Mouse (Mus musculus): ENCODE measurements around the gene Brwd1. TPM values are rescaled to one million over a fixed set of nuclear protein-coding genes. Genes with fewer than 3 reads are reported as not detected.

Gene Brwd1
- polyA plus RNA-seq (2014; fragmentation: Illumina TruSeq; extraction: RNeasy Lipid Tissue Mini Kit (QIAGEN cat#74804); ENCODE audit: low read depth, low replicate concordance): 56.0 TPM

GRCm38 (mm10) chr16:96082301-96083178 is at the start of gene Brwd1:
Brwd1 (minus strand) TSS chr16:96082526.

GRCm38 (mm10) chr16:96127657-96128344 is 45.5 kb upstream of the Brwd1 start, which contains the start of gene Hmgn1:
Hmgn1 (minus strand) TSS chr16:96127729.

DNA sequence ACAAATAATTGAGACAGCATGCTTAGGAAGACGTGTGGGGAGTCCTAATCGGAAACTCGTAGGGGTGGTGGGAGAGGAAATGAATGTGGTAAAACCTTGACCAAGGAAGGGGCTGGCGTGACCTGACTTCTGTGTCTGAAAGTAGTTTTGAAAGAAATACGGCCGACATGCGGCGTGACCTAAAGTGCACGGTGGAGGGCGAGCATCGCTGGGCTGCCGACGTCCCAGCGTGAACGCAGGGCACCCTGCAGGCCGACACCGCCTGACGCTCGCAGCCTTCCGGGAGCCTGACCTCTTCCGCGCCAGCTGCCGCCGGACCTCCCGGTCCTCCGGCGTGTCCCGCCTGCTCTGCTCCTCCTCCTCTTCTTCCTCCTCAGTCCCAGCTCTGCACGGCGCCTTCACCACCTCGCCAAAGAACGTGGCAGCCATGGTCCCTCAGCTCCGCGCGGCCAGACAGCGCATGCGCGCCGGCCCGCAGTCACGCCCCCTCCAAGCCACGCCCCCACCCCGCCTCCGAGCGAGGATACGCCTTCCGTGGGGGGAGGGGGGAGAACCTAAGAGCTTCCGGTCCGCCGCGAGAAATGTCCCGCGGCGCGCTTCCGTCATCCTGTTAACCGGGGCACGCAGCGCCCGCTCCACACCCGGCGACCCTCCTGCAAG is 91.7 kb downstream of the Brwd1 start, which contains the start of gene Psmg1:
Gene Psmg1, minus strand, starts transcription at position 499 of the 660 bp plus-strand sequence.

Other genes with a start within 250 kb of the Brwd1 start
- gene Psmg1, start 91.6 kb downstream of the Brwd1 start, polyA plus RNA-seq (2014; fragmentation: Illumina TruSeq; extraction: RNeasy Lipid Tissue Mini Kit (QIAGEN cat#74804); ENCODE audit: low read depth, low replicate concordance): 32.6 TPM
- gene Hmgn1, start 45.2 kb upstream of the Brwd1 start, polyA plus RNA-seq (2014; fragmentation: Illumina TruSeq; extraction: RNeasy Lipid Tissue Mini Kit (QIAGEN cat#74804); ENCODE audit: low read depth, low replicate concordance): 52.2 TPM
- gene Wrb, start 62.9 kb upstream of the Brwd1 start, polyA plus RNA-seq (2014; fragmentation: Illumina TruSeq; extraction: RNeasy Lipid Tissue Mini Kit (QIAGEN cat#74804); ENCODE audit: low read depth, low replicate concordance): 12.5 TPM
- 0.52 TPM for gene Lca5l, start 109.7 kb upstream of the Brwd1 start, polyA plus RNA-seq (2014; fragmentation: Illumina TruSeq; extraction: RNeasy Lipid Tissue Mini Kit (QIAGEN cat#74804); ENCODE audit: low read depth, low replicate concordance)
- gene Sh3bgr, start 117.9 kb upstream of the Brwd1 start, polyA plus RNA-seq (2014; fragmentation: Illumina TruSeq; extraction: RNeasy Lipid Tissue Mini Kit (QIAGEN cat#74804); ENCODE audit: low read depth, low replicate concordance): 324 TPM
- gene B3galt5, start 153.3 kb upstream of the Brwd1 start, polyA plus RNA-seq (2014; fragmentation: Illumina TruSeq; extraction: RNeasy Lipid Tissue Mini Kit (QIAGEN cat#74804); ENCODE audit: low read depth, low replicate concordance): not detected